Mouse (Mus musculus) megakaryocyte, embryonic 14.5 days (primary cell): ENCODE measurements around the gene Mtss1l. TPM values are rescaled to one million over a fixed set of nuclear protein-coding genes. Genes with fewer than 3 reads are reported as not detected.

Experiments
- H3K27me3 ChIP-seq: replicated peaks from 2 replicates; pipeline ENCODE3; 2012; ENCODE audit warnings: inconsistent platforms
- H3K36me3 ChIP-seq: replicated peaks from 2 replicates; pipeline ENCODE3; 2012; ENCODE audit warnings: low read length, inconsistent platforms, mixed read lengths
- H3K4me1 ChIP-seq: 2 replicates; pipeline ENCODE4 v1.6.1; 2012; ENCODE audit warnings: inconsistent platforms
- H3K4me3 ChIP-seq: replicated peaks from 2 replicates; pipeline ENCODE3; 2012; ENCODE audit warnings: moderate library complexity, mild to moderate bottlenecking, inconsistent platforms
- H3K9me3 ChIP-seq: 2 replicates; pipeline ENCODE4 v1.6.1; 2012; ENCODE audit warnings: inconsistent platforms
- FLI1 ChIP-seq: IDR thresholded peaks from 2 replicates; pipeline ENCODE4 v1.6.1; 2012; ENCODE audit warnings: low read length, inconsistent platforms, mixed read lengths
- GATA1 ChIP-seq: IDR thresholded peaks from 3 replicates; pipeline ENCODE4 v1.6.1; 2012; ENCODE audit warnings: mixed read lengths, low read length, inconsistent platforms, borderline replicate concordance
- polyA plus RNA-seq: library from polyadenylated mRNA; stranded (reverse); fragments of >175 nt; gene quantifications from 2 replicates; pipeline ENCODE4 v1.2.3, GENCODE M21; 2012; ENCODE audit warnings: low replicate concordance; ENCODE audit not compliant: insufficient read depth

Mtss1l gene
- polyA plus RNA-seq, 1 experiment: 149 TPM

DNA sequence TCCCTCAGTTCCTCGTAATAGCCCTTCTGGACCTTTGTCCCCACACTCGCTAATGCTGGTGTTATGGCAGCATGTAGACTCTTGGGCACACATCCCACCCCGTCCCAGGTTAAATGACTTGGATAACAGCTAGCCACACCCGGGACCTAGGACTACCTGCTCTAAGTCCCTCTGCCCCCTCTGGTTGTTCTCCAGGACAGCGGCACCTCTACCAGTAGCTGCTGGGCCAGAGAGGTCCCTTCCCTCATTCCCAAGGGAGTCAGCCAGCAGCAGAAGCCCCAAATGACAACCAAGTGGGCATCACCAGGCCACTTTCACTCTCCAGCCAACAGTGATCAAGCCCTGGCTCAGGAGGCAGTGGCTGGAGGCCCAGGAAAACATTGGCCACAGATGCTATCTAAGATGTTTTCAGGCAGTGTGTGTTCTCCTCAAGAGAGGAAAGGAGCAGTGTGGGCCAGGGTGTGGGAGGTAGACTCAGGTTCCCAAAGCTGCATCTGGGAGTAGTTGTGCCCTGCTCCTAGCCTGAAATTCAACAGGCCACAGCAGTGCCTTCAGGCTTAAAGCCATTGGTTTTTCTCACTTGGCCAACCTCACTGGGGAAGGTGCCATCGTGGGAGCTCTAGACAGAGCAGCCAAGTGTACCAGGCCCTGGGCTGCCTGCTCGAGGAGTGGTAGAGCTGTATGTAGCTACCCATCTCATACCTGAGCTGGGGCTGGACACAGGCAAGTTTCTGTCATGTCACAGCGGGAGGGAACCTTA, 2.9 kb upstream of the Mtss1l start:
- Histone ChIP-seq H3K27me3 (no peaks in the 10 kb centered on the region), H3K9me3 (no peaks in the 10 kb centered on the region), H3K4me1 (peaks cover 85% of the 10 kb centered on the region), H3K4me3 (peak overlapping the region; percentile 29), H3K36me3 (peaks cover 77% of the 10 kb centered on the region)
- TF ChIP-seq GATA1: no peak
- no peak for TF ChIP-seq FLI1

DNA sequence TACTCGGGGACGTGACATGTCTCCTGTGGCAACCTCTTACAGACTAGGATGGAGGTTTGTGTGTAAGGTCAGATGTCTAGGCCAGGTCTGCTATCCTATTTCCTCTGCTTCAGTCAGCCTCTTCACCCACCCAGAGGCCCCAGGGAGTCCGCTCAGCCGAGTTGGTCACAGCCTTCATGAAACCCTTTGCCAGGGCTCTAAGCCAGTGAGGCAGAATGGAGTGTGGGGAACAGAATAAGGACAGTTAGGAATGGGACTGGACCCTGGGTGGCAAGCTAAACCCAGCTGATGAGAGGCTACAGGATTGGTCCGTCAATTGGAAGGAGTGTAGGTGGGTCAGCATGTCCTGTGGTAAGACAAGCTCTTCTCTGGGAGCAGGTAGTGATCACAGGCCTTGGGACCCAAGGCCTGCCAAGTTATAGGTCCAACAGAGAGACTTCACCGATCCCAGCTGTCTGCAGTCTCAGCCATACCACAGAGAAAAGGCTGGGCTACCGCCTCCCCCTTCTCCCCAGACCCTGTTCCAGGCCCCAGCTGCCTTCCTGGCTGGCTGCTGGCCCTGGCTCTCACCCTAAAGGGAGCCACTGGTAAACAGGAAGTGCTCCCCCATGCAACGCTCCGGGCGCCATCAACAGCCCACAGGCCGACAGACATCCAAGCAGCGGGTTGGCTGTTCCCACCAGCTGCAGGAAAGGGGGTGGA, 2.2 kb upstream of the Mtss1l start:
- no peaks in the 10 kb centered on the region for H3K27me3 ChIP-seq
- peaks cover 77% of the 10 kb centered on the region for H3K36me3 ChIP-seq
- H3K9me3 ChIP-seq: no peaks in the 10 kb centered on the region
- TF ChIP-seq GATA1 (no peak), FLI1 (no peak)
- peak overlapping the region; percentile 78 for H3K4me3 ChIP-seq
- H3K4me1 ChIP-seq: peaks cover 88% of the 10 kb centered on the region

DNA sequence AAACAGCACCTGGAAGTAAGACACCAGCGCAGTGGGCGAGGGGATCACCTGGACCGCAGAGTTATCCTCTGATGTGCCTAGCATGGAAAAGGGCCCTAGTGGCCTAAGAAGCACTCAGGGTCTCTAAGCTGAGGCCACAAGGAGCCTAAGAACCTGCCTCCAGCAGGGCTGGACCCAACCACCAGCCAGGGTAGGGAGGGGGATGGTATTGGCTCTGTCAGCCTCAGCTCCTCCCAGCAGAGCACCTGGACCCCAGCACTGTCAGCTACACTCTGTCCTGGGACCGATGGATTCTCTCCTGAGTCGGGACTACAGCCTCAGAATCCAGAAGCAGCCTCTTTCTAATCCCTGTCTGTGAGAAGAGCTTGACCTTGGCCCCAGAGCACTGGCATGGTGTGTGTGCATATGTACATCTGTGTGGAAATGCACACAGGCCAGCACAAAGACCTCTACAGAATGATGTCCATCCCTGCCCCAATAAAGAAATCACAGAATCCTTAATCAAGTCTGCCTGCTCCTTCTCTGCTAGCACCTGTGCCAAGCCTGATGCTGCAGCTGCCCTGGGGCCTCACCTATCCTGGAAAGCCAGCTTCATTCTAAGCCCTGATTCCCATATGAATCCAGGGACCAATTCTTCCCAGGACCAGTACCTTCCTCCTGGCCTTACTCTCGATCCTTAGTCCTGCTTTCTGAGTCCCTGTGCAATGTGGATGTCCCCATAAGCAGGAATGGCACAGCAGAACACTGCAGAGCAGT, 1.2 kb upstream of the Mtss1l start:
- Histone ChIP-seq H3K4me3 (peak overlapping the region; percentile 78), H3K9me3 (no peaks in the 10 kb centered on the region), H3K27me3 (no peaks in the 10 kb centered on the region), H3K4me1 (peaks cover 92% of the 10 kb centered on the region), H3K36me3 (peaks cover 77% of the 10 kb centered on the region)
- TF ChIP-seq GATA1 (no peak), FLI1 (no peak)

DNA sequence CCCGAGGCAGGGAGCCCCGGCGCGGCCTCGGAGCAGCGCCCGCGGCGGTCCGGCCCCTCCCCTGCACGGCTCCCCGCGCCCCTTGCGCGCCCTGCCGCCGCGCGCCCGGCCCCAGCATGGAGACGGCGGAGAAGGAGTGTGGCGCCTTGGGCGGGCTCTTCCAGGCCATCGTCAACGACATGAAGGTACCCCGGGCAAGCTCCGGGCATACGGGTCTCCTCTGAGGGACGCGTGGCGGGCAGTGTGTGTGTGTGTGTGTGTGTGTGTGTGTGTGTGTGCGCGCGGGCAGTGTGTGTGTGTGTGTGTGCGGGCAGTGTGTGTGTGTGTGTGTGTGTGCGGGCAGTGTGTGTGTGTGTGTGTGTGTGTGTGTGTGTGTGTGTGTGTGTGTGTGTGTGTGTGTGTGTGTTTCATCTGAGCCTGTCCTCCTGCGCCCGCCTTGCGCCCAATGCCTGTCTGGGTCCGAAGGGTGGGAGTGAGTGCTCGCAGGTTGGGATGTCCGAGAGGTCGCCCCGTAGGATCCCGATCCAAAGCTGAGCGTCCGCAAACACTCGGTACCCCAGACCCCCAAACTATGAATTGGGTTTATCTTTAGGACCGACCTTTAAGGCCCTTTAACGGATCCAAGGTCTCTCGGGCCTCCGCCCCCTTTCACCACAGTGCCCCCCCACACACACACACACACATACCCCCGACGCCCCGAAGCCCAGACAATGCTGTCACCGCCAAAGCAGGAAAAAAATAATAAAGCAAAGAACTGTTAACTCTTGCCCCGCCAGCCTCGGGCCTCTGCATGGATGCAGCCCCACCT, 534 bp downstream of the Mtss1l start:
- Histone ChIP-seq H3K36me3 (peaks cover 78% of the 10 kb centered on the region), H3K9me3 (no peaks in the 10 kb centered on the region), H3K27me3 (no peaks in the 10 kb centered on the region), H3K4me1 (peaks cover 93% of the 10 kb centered on the region), H3K4me3 (peak overlapping the region; percentile 95)
- TF ChIP-seq FLI1 (no peak), GATA1 (no peak)

DNA sequence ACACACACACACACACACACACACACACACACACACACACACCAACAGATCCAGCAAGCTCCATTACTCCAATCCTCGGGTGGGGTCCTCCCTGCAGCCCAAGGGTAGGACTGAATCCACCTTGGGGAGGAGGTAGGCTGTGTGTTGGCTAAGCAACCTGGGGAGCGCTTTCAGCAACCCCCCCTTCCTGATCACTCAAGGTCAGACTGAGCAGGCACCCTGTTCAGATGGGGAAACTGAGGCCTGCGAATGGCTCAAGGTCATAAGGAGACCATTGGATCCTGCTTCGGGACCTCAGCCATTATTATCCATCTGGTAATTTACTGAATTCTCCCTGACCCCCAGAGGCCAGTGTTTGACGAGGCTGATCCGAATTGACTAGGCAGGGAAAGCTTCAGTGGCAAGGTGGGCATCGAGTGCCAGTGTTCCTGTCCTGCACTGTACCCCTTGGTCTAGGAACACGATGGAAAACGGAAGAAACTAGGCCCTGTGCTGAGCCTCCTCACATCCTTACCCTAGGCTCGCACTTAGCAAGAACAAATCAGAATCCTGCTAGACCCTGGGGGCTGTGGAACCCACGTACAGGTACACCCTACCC, 1.2 kb downstream of the Mtss1l start:
- H3K4me1 ChIP-seq: peaks cover 93% of the 10 kb centered on the region
- TF ChIP-seq FLI1 (no peak), GATA1 (no peak)
- no peaks in the 10 kb centered on the region for H3K9me3 ChIP-seq
- H3K27me3 ChIP-seq: no peaks in the 10 kb centered on the region
- H3K4me3 ChIP-seq: peak overlapping the region; percentile 95
- peaks cover 79% of the 10 kb centered on the region for H3K36me3 ChIP-seq

DNA sequence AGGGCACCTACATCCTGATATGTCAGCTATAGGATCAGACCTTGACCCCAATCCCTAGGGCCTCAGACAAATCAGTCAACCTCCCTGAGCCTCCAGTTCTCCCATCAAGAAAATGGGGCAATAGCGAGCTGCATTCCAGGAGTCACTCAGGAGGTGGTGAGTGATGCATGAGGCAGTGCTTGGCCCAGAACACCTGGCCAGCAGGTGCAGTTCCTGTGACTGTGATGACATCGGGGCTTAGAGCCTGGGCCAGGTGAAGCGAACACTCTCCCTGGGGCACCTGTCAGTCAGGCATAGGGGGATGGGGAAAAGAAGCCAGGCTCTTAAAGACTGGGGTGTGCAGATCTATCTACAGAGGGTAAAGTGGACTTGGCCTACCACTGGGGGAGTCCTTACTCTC, 3.2 kb downstream of the Mtss1l start:
- no peaks in the 10 kb centered on the region for H3K27me3 ChIP-seq
- H3K9me3 ChIP-seq: no peaks in the 10 kb centered on the region
- no peak for TF ChIP-seq GATA1
- TF ChIP-seq FLI1: no peak
- peaks cover 93% of the 10 kb centered on the region for H3K4me1 ChIP-seq
- peaks cover 80% of the 10 kb centered on the region for H3K36me3 ChIP-seq
- H3K4me3 ChIP-seq: peak overlapping the region; percentile 95

DNA sequence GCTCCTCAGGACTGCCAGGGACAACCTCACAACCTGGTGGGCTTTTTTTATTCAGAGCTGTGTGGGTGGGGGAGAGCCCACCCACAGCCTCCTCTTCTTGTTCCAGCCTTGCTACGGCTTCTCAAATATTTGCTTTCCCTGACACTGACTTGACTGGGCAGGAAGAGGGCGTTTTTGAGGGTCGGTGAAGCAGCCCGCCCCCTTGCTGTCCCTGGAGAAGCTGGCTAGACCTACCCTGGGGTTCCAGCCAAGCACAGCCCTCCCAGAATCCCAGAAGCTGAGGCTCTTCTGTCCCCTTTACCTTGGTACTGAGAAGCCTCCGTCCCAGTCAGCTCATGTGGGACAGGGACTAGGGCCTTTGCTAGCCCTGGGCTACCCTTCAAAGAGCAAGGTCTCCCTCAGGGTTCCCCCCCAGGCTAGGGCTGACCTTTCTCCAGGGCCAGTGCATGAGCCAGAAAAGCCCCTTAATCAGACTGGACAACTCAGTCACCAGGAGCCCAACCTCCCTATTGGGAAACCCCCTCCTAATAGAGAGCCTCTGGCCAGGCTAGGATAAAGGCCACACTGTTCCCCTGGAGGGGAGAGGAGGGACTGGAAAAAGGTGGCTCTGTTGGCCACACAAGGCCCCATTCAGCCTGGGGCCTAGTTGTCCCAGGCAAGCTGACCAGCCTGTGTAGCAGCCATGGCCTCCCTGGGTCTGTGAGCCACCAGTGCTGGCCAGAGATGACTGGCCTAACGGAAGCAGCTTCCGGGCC, 4.0 kb downstream of the Mtss1l start:
- TF ChIP-seq FLI1 (no peak), GATA1 (no peak)
- no peaks in the 10 kb centered on the region for H3K27me3 ChIP-seq
- H3K36me3 ChIP-seq: peaks cover 81% of the 10 kb centered on the region

DNA sequence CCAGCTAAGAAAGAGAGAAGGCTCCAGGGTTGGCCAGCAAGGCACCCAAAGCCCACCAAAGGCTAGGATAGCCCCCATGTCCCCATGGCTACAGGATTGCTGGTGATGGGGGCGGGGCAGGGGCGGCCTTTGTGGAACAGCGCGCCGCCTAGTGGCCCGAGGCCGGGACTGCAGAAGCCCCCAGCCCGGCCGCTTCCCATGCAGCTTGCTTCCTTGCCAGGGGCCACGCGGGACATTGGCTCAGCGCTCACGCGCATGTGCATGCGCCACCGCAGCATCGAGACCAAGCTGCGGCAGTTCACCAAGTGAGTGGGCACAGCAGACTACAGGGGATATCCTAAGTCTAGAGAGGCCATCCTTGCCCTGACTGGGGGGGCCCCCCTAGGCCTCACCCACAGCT, 5.6 kb downstream of the Mtss1l start:
- no peaks in the 10 kb centered on the region for H3K27me3 ChIP-seq
- TF ChIP-seq GATA1 (no peak), FLI1 (no peak)
- no peak overlapping the region for H3K4me3 ChIP-seq
- peaks cover 96% of the 10 kb centered on the region for H3K36me3 ChIP-seq
- no peaks in the 10 kb centered on the region for H3K9me3 ChIP-seq
- peaks cover 89% of the 10 kb centered on the region for H3K4me1 ChIP-seq

More for the DNA sequence above, 4.0 kb downstream of the Mtss1l start:
- H3K4me1 ChIP-seq: peaks cover 93% of the 10 kb centered on the region
- peak overlapping the region; percentile 95 for H3K4me3 ChIP-seq
- H3K9me3 ChIP-seq: no peaks in the 10 kb centered on the region
